Mouse (Mus musculus) hindbrain, embryonic 11.5 days (tissue): ENCODE measurements around the gene B2m. TPM values are rescaled to one million over a fixed set of nuclear protein-coding genes. Genes with fewer than 3 reads are reported as not detected.

Experiments used
- ATAC-seq: fragments of 200-750 bp; cut with Nextera tagmentation; 2 replicates; pipeline ENCODE4 v1.8.0; 2017; ENCODE audit warnings: mild to moderate bottlenecking, moderate TSS enrichment, moderate library complexity; ENCODE audit not compliant: low FRiP score
- DNase-seq: peaks from one replicate; pipeline ENCODE4 v3.0.0-alpha.2; 2015; ENCODE audit warnings: low spot score
- H3K27ac ChIP-seq: fragments of 300-500 bp; sonication (generic); 2 replicates; pipeline ENCODE4 v1.5.1; 2014; ENCODE audit warnings: mild to moderate bottlenecking, low read depth, low read length
- H3K27me3 ChIP-seq: fragments of 300-500 bp; sonication (generic); 2 replicates; pipeline ENCODE4 v1.6.1; 2014; ENCODE audit warnings: mild to moderate bottlenecking, low read length, moderate library complexity, mixed read lengths; ENCODE audit not compliant: control insufficient read depth, insufficient read depth
- H3K36me3 ChIP-seq: fragments of 300-500 bp; sonication (generic); 2 replicates; pipeline ENCODE4 v1.6.1; 2014; ENCODE audit warnings: mild to moderate bottlenecking, low read length, moderate library complexity, mixed read lengths; ENCODE audit not compliant: control insufficient read depth, insufficient read depth
- H3K4me1 ChIP-seq: fragments of 300-500 bp; sonication (generic); replicated peaks from 2 replicates; pipeline ENCODE4 v1.6.1; 2014; ENCODE audit warnings: low read length, mixed read lengths; ENCODE audit not compliant: control insufficient read depth, insufficient read depth
- H3K4me2 ChIP-seq: fragments of 300-500 bp; sonication (generic); replicated peaks from 2 replicates; pipeline ENCODE4 v1.6.1; 2014; ENCODE audit warnings: mild to moderate bottlenecking, low read depth, low read length
- H3K4me3 ChIP-seq: fragments of 300-500 bp; sonication (generic); 2 replicates; pipeline ENCODE4 v1.5.1; 2014; ENCODE audit warnings: low read depth, low read length
- H3K9ac ChIP-seq: fragments of 300-500 bp; sonication (generic); 2 replicates; pipeline ENCODE4 v1.6.1; 2014; ENCODE audit warnings: low read depth, low read length
- H3K9me3 ChIP-seq: fragments of 300-500 bp; sonication (generic); 2 replicates; pipeline ENCODE4 v1.6.1; 2016; ENCODE audit warnings: low read length; ENCODE audit not compliant: control insufficient read depth
- WGBS: fragments of 180-500 bp; shearing (Covaris S2); extraction: QIAGEN DNeasy Blood & Tissue Kit; methylation state at CpG from one replicate; pipeline ENCODE4 v1.1.7; 2014; 5-methylcytosine and 5-hydroxymethylcytosine counted together
- polyA plus RNA-seq: library from polyadenylated mRNA; unstranded; fragments of >200 nt; fragmentation: Nextera tagmentation; extraction: Ambion mirVana; gene quantifications from 2 replicates; pipeline ENCODE4 v1.2.1, GENCODE M21; 2014

Gene B2m
- polyA plus RNA-seq, 1 experiment from 2014 or later, result 151 TPM

DNA sequence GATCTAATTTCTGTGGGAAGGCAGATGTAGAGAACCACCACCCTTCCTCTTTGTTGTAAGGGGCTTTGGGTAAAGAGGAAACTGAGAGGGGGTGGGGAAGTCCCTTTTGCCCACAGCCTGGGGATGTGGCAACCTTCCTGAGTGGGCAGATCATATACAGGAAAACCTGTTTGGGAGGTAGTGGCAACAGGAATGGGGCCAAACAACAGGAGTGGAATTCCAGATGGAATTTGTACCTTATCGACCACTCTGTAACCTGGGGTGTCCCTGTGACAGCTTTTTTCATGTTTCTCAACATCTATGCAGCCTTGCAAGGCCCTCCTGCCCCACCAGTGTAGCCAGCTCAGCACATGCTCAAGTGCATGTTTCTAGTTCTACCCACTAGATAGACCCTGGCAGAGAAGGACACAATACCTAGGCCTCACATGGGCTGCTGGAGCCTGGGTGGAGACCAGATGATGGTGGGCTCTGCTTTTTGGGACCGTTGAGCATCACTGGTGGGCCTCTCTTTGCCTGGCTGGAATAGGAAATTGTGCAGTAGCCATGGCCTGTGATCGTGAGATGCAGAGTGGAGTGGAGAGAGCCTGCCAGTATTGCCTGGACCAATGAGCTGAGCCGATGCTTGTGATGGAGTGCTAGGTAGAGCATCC is 8.7 kb downstream of the B2m start:
- no peaks in the 10 kb centered on the region for H3K4me1 ChIP-seq
- H3K27me3 ChIP-seq, result no peaks in the 10 kb centered on the region
- 90% methylated on average over 4 of the region's 4 CpGs for WGBS
- H3K36me3 ChIP-seq, result no peaks in the 10 kb centered on the region
- H3K4me3 ChIP-seq, result no peak overlapping the region
- ATAC-seq, result no peak
- no peak overlapping the region for H3K4me2 ChIP-seq
- no peak overlapping the region for H3K27ac ChIP-seq
- no peaks in the 10 kb centered on the region for H3K9me3 ChIP-seq
- no peak overlapping the region for H3K9ac ChIP-seq
- no peak for DNase-seq

- no peaks in the 10 kb centered on the region for H3K4me1 ChIP-seq
- H3K36me3 ChIP-seq, result no peaks in the 10 kb centered on the region
- H3K27ac ChIP-seq, result no peak overlapping the region
- DNase-seq, result no peak
- H3K4me2 ChIP-seq, result no peak overlapping the region
- ATAC-seq, result no peak
- H3K9ac ChIP-seq, result no peak overlapping the region
- no peaks in the 10 kb centered on the region for H3K9me3 ChIP-seq
- no peaks in the 10 kb centered on the region for H3K27me3 ChIP-seq
- no peak overlapping the region for H3K4me3 ChIP-seq
These were observed 10.1 kb downstream of the B2m start for GRCm38 (mm10) chr2:122157561-122157960.

- WGBS, result 74% methylated on average over 6 of the region's 6 CpGs
- no peak for ATAC-seq
- H3K27ac ChIP-seq, result no peak overlapping the region
- H3K36me3 ChIP-seq, result no peaks in the 10 kb centered on the region
- H3K4me1 ChIP-seq, result no peaks in the 10 kb centered on the region
- H3K4me3 ChIP-seq, result no peak overlapping the region
- H3K9ac ChIP-seq, result no peak overlapping the region
- no peak overlapping the region for H3K4me2 ChIP-seq
- H3K27me3 ChIP-seq, result no peaks in the 10 kb centered on the region
- DNase-seq, result no peak
- H3K9me3 ChIP-seq, result no peaks in the 10 kb centered on the region
These were observed 10.9 kb downstream of the B2m start for GRCm38 (mm10) chr2:122158362-122158802.

DNA sequence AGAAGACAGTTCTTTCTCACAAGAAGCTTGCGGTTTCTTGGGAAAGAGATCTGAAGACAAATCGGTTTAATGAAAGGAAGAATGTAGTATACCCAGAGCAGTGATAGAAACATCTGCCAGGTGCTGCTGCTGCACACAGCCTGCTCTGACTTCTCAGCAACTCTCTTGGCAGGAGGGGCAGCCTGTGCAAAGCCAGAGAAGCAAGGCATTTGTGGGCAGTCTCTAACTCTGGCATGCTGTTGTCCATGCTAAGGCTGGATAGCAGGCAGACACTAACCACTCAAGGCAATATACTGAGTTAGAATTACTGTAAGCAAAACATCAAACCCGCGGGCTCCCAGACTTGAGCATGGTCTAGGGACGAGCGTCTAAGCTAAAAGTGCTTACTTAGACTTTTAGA is 12.2 kb downstream of the B2m start:
- H3K36me3 ChIP-seq, result no peaks in the 10 kb centered on the region
- ATAC-seq (no peak), DNase-seq (no peak)
- H3K9me3 ChIP-seq, result no peaks in the 10 kb centered on the region
- H3K4me3 ChIP-seq, result no peak overlapping the region
- H3K9ac ChIP-seq, result no peak overlapping the region
- H3K4me2 ChIP-seq, result no peak overlapping the region
- no peaks in the 10 kb centered on the region for H3K4me1 ChIP-seq
- WGBS, result 87% methylated on average over 6 of the region's 6 CpGs
- H3K27ac ChIP-seq, result no peak overlapping the region
- no peaks in the 10 kb centered on the region for H3K27me3 ChIP-seq

DNA sequence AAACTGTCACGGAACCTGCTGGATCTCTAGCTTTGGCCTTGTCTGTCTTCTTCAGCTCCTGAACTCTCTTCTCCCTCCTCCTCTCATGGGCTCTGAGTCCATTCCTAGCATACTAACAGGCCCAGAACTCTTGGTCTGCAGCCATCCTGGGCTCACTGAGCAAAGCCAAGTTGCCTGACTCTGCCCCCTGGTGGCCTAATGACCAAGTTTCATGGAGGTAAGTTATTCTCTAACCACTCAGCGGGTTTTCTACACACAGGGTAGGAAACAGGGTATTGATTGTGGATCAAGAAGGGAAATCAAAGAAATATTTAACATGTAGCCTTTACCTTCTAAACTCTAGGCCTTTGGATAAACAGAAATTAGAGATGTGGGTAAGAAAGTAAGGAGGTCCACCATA is 13.2 kb downstream of the B2m start, which contains the start of gene Trim69:
Gene Trim69 (plus strand): TSS at position 21 of the 400 bp plus-strand sequence.
- 42% methylated on average over 2 of the region's 2 CpGs for WGBS
- peak; percentile 89 for DNase-seq
- no peaks in the 10 kb centered on the region for H3K36me3 ChIP-seq
- H3K4me3 ChIP-seq, result no peak within 1 kb of the TSS
- H3K27me3 ChIP-seq, result no peaks in the 10 kb centered on the region
- no peak for ATAC-seq
- no peaks in the 10 kb centered on the region for H3K9me3 ChIP-seq
- no peaks in the 10 kb centered on the region for H3K4me1 ChIP-seq
- no peak within 1 kb of the TSS for H3K4me2 ChIP-seq
- no peak within 1 kb of the TSS for H3K9ac ChIP-seq
- H3K27ac ChIP-seq, result no peak within 1 kb of the TSS

DNA sequence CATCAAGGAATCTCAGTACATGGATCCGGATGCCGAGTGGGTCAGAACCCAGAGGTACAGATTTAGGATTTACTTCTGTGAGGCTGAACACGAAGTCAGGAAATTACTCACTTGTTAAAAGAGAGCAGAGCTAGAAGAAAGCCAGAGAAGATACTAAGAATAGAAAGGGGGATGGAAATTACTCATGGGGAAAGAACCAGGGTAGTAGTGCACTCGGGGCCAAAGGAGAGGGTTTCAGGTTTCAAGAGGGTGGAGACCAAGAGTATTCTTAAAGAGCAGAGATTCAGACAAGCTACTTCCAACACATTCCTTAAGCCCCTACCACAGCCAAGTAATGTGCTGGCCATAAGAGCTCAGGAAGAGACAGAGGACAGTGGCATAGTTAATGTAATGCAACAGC is 14.1 kb downstream of the B2m start:
- DNase-seq, result no peak
- 31% methylated on average over 4 of the region's 4 CpGs for WGBS
- Histone ChIP-seq H3K4me1 (no peaks in the 10 kb centered on the region), H3K9ac (no peak overlapping the region), H3K4me3 (no peak overlapping the region), H3K4me2 (no peak overlapping the region), H3K27ac (no peak overlapping the region), H3K27me3 (no peaks in the 10 kb centered on the region), H3K36me3 (no peaks in the 10 kb centered on the region), H3K9me3 (no peaks in the 10 kb centered on the region)
- ATAC-seq, result no peak

GRCm38 (mm10) chr2:122162529-122162928 is 15.0 kb downstream of the B2m start:
- Histone ChIP-seq H3K4me3 (no peak overlapping the region), H3K9ac (no peak overlapping the region), H3K4me2 (no peak overlapping the region), H3K9me3 (no peaks in the 10 kb centered on the region), H3K27ac (no peak overlapping the region), H3K36me3 (no peaks in the 10 kb centered on the region), H3K27me3 (no peaks in the 10 kb centered on the region), H3K4me1 (no peaks in the 10 kb centered on the region)
- ATAC-seq, result no peak
- DNase-seq, result no peak
- WGBS, result 77% methylated on average over 2 of the region's 2 CpGs

- ATAC-seq (no peak), DNase-seq (no peak)
- Histone ChIP-seq H3K27me3 (no peaks in the 10 kb centered on the region), H3K27ac (no peak overlapping the region), H3K9me3 (no peaks in the 10 kb centered on the region), H3K4me2 (no peak overlapping the region), H3K9ac (no peak overlapping the region), H3K4me3 (no peak overlapping the region), H3K4me1 (no peaks in the 10 kb centered on the region), H3K36me3 (no peaks in the 10 kb centered on the region)
- 82% methylated on average over 13 of the region's 13 CpGs for WGBS
These were observed 16.1 kb downstream of the B2m start for GRCm38 (mm10) chr2:122163430-122164195.

- H3K9ac ChIP-seq, result no peak overlapping the region
- 82% methylated on average over 11 of the region's 11 CpGs for WGBS
- H3K4me1 ChIP-seq, result no peaks in the 10 kb centered on the region
- ATAC-seq, result no peak
- no peak overlapping the region for H3K4me3 ChIP-seq
- no peaks in the 10 kb centered on the region for H3K27me3 ChIP-seq
- no peaks in the 10 kb centered on the region for H3K9me3 ChIP-seq
- no peaks in the 10 kb centered on the region for H3K36me3 ChIP-seq
- no peak overlapping the region for H3K4me2 ChIP-seq
- no peak for DNase-seq
- no peak overlapping the region for H3K27ac ChIP-seq
These were observed 16.8 kb downstream of the B2m start for GRCm38 (mm10) chr2:122164293-122164692.
